Mouse (Mus musculus) hindbrain, embryonic 11.5 days (tissue): ENCODE measurements around the gene Rnf17. TPM values are rescaled to one million over a fixed set of nuclear protein-coding genes. Genes with fewer than 3 reads are reported as not detected.

Experiments used
- ATAC-seq: fragments of 200-750 bp; cut with Nextera tagmentation; 2 replicates; pipeline ENCODE4 v1.8.0; 2017; ENCODE audit warnings: mild to moderate bottlenecking, moderate TSS enrichment, moderate library complexity; ENCODE audit not compliant: low FRiP score
- DNase-seq: peaks from one replicate; pipeline ENCODE4 v3.0.0-alpha.2; 2015; ENCODE audit warnings: low spot score
- H3K27ac ChIP-seq: fragments of 300-500 bp; sonication (generic); 2 replicates; pipeline ENCODE4 v1.5.1; 2014; ENCODE audit warnings: mild to moderate bottlenecking, low read depth, low read length
- H3K27me3 ChIP-seq: fragments of 300-500 bp; sonication (generic); 2 replicates; pipeline ENCODE4 v1.6.1; 2014; ENCODE audit warnings: mild to moderate bottlenecking, low read length, moderate library complexity, mixed read lengths; ENCODE audit not compliant: control insufficient read depth, insufficient read depth
- H3K36me3 ChIP-seq: fragments of 300-500 bp; sonication (generic); 2 replicates; pipeline ENCODE4 v1.6.1; 2014; ENCODE audit warnings: mild to moderate bottlenecking, low read length, moderate library complexity, mixed read lengths; ENCODE audit not compliant: control insufficient read depth, insufficient read depth
- H3K4me1 ChIP-seq: fragments of 300-500 bp; sonication (generic); replicated peaks from 2 replicates; pipeline ENCODE4 v1.6.1; 2014; ENCODE audit warnings: low read length, mixed read lengths; ENCODE audit not compliant: control insufficient read depth, insufficient read depth
- H3K4me2 ChIP-seq: fragments of 300-500 bp; sonication (generic); replicated peaks from 2 replicates; pipeline ENCODE4 v1.6.1; 2014; ENCODE audit warnings: mild to moderate bottlenecking, low read depth, low read length
- H3K4me3 ChIP-seq: fragments of 300-500 bp; sonication (generic); 2 replicates; pipeline ENCODE4 v1.5.1; 2014; ENCODE audit warnings: low read depth, low read length
- H3K9ac ChIP-seq: fragments of 300-500 bp; sonication (generic); 2 replicates; pipeline ENCODE4 v1.6.1; 2014; ENCODE audit warnings: low read depth, low read length
- H3K9me3 ChIP-seq: fragments of 300-500 bp; sonication (generic); 2 replicates; pipeline ENCODE4 v1.6.1; 2016; ENCODE audit warnings: low read length; ENCODE audit not compliant: control insufficient read depth
- WGBS: fragments of 180-500 bp; shearing (Covaris S2); extraction: QIAGEN DNeasy Blood & Tissue Kit; methylation state at CpG from one replicate; pipeline ENCODE4 v1.1.7; 2014; 5-methylcytosine and 5-hydroxymethylcytosine counted together
- polyA plus RNA-seq: library from polyadenylated mRNA; unstranded; fragments of >200 nt; fragmentation: Nextera tagmentation; extraction: Ambion mirVana; gene quantifications from 2 replicates; pipeline ENCODE4 v1.2.1, GENCODE M21; 2014

The Rnf17 gene
- polyA plus RNA-seq, 1 experiment from 2014 or later = 1.9 TPM

DNA sequence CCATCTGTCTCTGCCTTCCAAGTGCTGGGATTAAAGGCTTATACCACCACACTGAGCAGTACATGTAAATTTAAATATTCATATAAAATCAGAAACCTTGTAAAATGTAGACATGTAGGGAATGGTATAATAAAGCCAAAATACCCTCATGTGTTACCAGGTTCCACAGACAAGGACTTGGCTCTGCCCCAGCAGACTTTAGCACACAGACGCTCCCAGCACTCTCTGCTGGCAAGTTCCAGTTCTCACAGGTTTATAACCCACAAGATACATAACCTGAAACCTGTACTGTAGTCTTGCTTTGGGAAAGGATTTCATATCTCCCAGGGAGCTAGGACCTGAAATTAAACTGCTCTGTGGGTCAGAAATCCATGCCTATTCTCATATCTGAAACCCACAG is 142.6 kb downstream of the Rnf17 start:
- Histone ChIP-seq H3K4me3 (no peak overlapping the region), H3K27ac (no peak overlapping the region), H3K9me3 (no peaks in the 10 kb centered on the region), H3K4me1 (no peaks in the 10 kb centered on the region), H3K4me2 (no peak overlapping the region), H3K27me3 (no peaks in the 10 kb centered on the region), H3K9ac (no peak overlapping the region), H3K36me3 (no peaks in the 10 kb centered on the region)
- WGBS = 95% methylated on average over 1 of the region's 1 CpGs
- ATAC-seq (no peak), DNase-seq (no peak)

- H3K9me3 ChIP-seq = no peaks in the 10 kb centered on the region
- H3K27me3 ChIP-seq = no peaks in the 10 kb centered on the region
- no peak overlapping the region for H3K27ac ChIP-seq
- H3K4me2 ChIP-seq = no peak overlapping the region
- no peak overlapping the region for H3K9ac ChIP-seq
- H3K36me3 ChIP-seq = no peaks in the 10 kb centered on the region
- 96% methylated on average over 4 of the region's 4 CpGs for WGBS
- DNase-seq = no peak
- no peak for ATAC-seq
- H3K4me1 ChIP-seq = no peaks in the 10 kb centered on the region
- H3K4me3 ChIP-seq = no peak overlapping the region
Observed at GRCm38 (mm10) chr14:56545491-56545890, 143.1 kb downstream of the Rnf17 start.

DNA sequence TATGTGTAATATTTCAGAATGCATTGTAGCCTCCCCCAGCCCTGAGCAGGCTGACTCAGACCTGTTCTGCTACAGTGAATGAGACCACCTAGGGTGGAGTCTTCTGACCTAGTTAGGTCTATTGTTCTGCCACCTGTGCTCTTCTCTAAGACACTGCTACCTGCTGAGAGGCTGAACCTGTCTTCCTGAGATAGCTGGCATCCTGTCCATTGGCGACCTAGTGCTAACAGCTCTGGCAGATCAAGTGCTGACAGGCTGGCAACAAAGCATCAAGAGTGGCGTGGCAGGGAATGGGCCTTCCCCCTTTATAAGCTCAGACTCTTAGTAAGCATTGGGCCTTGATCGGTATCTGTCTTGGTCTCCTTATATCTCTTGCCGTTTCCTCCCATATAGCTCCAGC is 148.6 kb downstream of the Rnf17 start:
- Histone ChIP-seq H3K4me1 (no peaks in the 10 kb centered on the region), H3K9ac (no peak overlapping the region), H3K4me2 (no peak overlapping the region), H3K36me3 (0 out of 2 replicates have a peak, but pooled peaks cover 2% of the 10 kb centered on the region), H3K9me3 (no peaks in the 10 kb centered on the region), H3K27me3 (no peaks in the 10 kb centered on the region), H3K27ac (no peak overlapping the region), H3K4me3 (no peak overlapping the region)
- WGBS = 86% methylated on average over 4 of the region's 4 CpGs
- no peak for DNase-seq
- no peak for ATAC-seq

GRCm38 (mm10) chr14:56552924-56553323 is 150.5 kb downstream of the Rnf17 start:
- whole genome bisulfite sequencing = 92% methylated on average over 6 of the region's 6 CpGs
- ATAC-seq (no peak), DNase-seq (no peak)
- Histone ChIP-seq H3K27me3 (no peaks in the 10 kb centered on the region), H3K27ac (no peak overlapping the region), H3K9ac (no peak overlapping the region), H3K4me3 (no peak overlapping the region), H3K36me3 (0 out of 2 replicates have a peak, but pooled peaks cover 2% of the 10 kb centered on the region), H3K4me2 (no peak overlapping the region), H3K4me1 (no peaks in the 10 kb centered on the region), H3K9me3 (no peaks in the 10 kb centered on the region)

- DNase-seq (no peak), ATAC-seq (no peak)
- Histone ChIP-seq H3K9ac (no peak overlapping the region), H3K4me2 (no peak overlapping the region), H3K27ac (no peak overlapping the region), H3K4me3 (no peak overlapping the region), H3K36me3 (0 out of 2 replicates have a peak, but pooled peaks cover 4% of the 10 kb centered on the region), H3K4me1 (no peaks in the 10 kb centered on the region), H3K27me3 (no peaks in the 10 kb centered on the region), H3K9me3 (no peaks in the 10 kb centered on the region)
- 95% methylated on average over 7 of the region's 7 CpGs for WGBS
Observed at GRCm38 (mm10) chr14:56553331-56553730, 150.9 kb downstream of the Rnf17 start.

GRCm38 (mm10) chr14:56554716-56555115 is 152.3 kb downstream of the Rnf17 start:
- no peak overlapping the region for H3K27ac ChIP-seq
- WGBS = 93% methylated on average over 2 of the region's 2 CpGs
- no peak for ATAC-seq
- no peak overlapping the region for H3K4me2 ChIP-seq
- H3K36me3 ChIP-seq = 0 out of 2 replicates have a peak, but pooled peaks cover 5% of the 10 kb centered on the region
- no peaks in the 10 kb centered on the region for H3K9me3 ChIP-seq
- no peak overlapping the region for H3K9ac ChIP-seq
- no peaks in the 10 kb centered on the region for H3K4me1 ChIP-seq
- no peak overlapping the region for H3K4me3 ChIP-seq
- no peak for DNase-seq
- no peaks in the 10 kb centered on the region for H3K27me3 ChIP-seq

DNA sequence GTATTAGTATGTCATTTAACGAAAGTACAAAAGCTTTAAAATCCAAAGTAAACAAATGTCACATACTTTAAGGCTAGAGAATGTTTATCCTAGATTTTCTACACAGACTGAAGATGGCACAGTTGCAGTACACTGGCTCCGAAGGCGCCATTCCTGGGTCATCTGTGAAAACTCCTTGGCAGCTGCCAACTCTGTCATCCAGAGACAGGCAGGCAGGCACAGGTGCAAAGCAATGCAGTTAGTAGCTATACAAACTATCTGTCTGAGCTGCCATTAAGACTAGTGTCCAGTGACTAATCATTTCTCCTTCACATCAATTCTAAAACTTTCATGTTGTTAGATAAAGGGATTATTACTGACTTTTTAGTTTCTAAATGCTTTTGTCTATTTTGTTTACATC is 156.8 kb downstream of the Rnf17 start:
- no peaks in the 10 kb centered on the region for H3K9me3 ChIP-seq
- no peaks in the 10 kb centered on the region for H3K27me3 ChIP-seq
- ATAC-seq = no peak
- 97% methylated on average over 3 of the region's 3 CpGs for WGBS
- H3K27ac ChIP-seq = no peak overlapping the region
- no peak overlapping the region for H3K9ac ChIP-seq
- no peak overlapping the region for H3K4me3 ChIP-seq
- 0 out of 2 replicates have a peak, but pooled peaks cover 7% of the 10 kb centered on the region for H3K36me3 ChIP-seq
- H3K4me1 ChIP-seq = no peaks in the 10 kb centered on the region
- no peak overlapping the region for H3K4me2 ChIP-seq
- no peak for DNase-seq

DNA sequence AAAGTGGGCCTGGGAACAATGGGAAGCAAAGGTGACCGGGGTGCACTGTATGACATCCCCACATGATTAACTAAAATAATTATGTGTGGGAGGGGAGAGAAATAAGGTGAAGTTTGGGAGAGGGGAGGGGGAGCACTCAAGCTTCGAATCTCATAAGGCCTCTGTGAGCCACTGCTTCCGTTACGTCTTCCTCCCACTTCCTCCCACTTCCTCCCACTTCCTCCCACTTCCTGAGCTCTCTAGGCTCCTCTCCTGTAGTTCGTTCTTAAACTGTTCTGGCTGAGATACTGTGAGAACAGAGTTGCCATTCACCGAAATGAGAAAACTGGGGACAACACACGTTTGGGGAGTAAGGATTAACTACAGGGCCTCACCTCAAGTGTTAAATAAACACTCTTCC is 165.1 kb downstream of the Rnf17 start:
- Histone ChIP-seq H3K9me3 (no peaks in the 10 kb centered on the region), H3K27me3 (no peaks in the 10 kb centered on the region), H3K4me2 (no peak overlapping the region), H3K36me3 (0 out of 2 replicates have a peak, but pooled peaks cover 4% of the 10 kb centered on the region), H3K9ac (no peak overlapping the region), H3K4me3 (no peak overlapping the region), H3K4me1 (no peaks in the 10 kb centered on the region), H3K27ac (no peak overlapping the region)
- DNase-seq = no peak
- 84% methylated on average over 7 of the region's 7 CpGs for WGBS
- ATAC-seq = no peak

GRCm38 (mm10) chr14:56569041-56569440 is 166.7 kb downstream of the Rnf17 start:
- H3K9me3 ChIP-seq = no peaks in the 10 kb centered on the region
- DNase-seq = no peak
- no peak for ATAC-seq
- H3K4me3 ChIP-seq = no peak overlapping the region
- H3K9ac ChIP-seq = no peak overlapping the region
- no peaks in the 10 kb centered on the region for H3K36me3 ChIP-seq
- H3K4me1 ChIP-seq = no peaks in the 10 kb centered on the region
- H3K4me2 ChIP-seq = no peak overlapping the region
- H3K27me3 ChIP-seq = no peaks in the 10 kb centered on the region
- no peak overlapping the region for H3K27ac ChIP-seq
- 88% methylated on average over 4 of the region's 4 CpGs for WGBS
